Mouse (Mus musculus): ENCODE measurements around the gene Tmem150a. TPM values are rescaled to one million over a fixed set of nuclear protein-coding genes. Genes with fewer than 3 reads are reported as not detected.

Tmem150a gene
- polyA plus RNA-seq, 2 experiments = 39.0 to 43.6 TPM

DNA sequence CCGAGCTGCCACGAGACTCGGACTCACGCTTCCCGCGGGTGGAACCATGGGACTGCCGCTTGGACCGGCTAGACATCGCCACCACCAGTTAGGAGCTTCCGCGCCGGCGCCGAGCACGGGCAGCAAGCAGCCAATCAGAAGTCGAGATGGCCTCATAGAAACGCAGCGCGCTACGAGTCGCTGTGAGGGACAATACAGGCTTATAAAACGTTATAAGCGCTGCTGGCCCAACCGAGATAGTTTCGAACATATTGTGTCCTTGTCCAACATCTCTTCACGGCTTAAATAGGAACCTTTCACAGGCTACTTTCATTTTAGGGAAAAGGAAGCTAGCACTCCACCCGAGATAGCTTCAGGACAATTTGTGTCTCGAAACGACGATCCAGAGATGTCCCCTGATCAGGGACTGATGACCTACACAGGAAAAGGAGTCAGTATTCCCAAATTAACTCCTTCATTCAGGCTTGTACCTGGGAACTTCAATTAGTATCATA lies 10.1 kb upstream of the Tmem150a start, which contains the start of gene Usp39:
Gene Usp39 (minus strand): TSS at position 111 of the 494 bp plus-strand sequence.
- Histone ChIP-seq H3K9me3 (ENCODE audit: control insufficient read depth, low read length) (no peaks in the 10 kb centered on the region), H3K9ac (replicated peaks) (peak within 1 kb of the TSS; percentile 83), H3K27me3 (ENCODE audit: control insufficient read depth, insufficient read depth, low read length) (no peaks in the 10 kb centered on the region), H3K4me2 (ENCODE audit: low read depth) (peak within 1 kb of the TSS; percentile 99), H3K4me1 (replicated peaks; ENCODE audit: control insufficient read depth in 2 of 2, insufficient read depth in 2 of 2, low read length in 1 of 2) (peaks cover 24 to 31% of the 10 kb centered on the region in 2 experiments), H3K27ac (peak within 1 kb of the TSS; percentile 70), H3K36me3 (replicated peaks; ENCODE audit: control insufficient read depth, insufficient read depth, low read depth) (peaks cover 19% of the 10 kb centered on the region), H3K4me3 (ENCODE audit: insufficient read depth in 1 of 2, low read depth in 2 of 2, low read length in 2 of 2) (peak within 1 kb of the TSS; percentile 93 to 99)
- WGBS (ENCODE audit: insufficient replicate concordance) = under 1% methylated on average over 30 of the region's 30 CpGs
- DNase-seq (ENCODE audit: low read depth in 3 of 3, low spot score in 3 of 3) = peak; percentile 91 to 95 (median 94)
- TF ChIP-seq EP300 (IDR thresholded peaks at IDR 0.05; ENCODE audit: low read depth) (no peak), CTCF (IDR thresholded peaks at IDR 0.05; ENCODE audit: low read depth) (peak; percentile 30; the same call in 1 of the 2 replicates)
- ATAC-seq (ENCODE audit: insufficient read depth) = peak; percentile 85

DNA sequence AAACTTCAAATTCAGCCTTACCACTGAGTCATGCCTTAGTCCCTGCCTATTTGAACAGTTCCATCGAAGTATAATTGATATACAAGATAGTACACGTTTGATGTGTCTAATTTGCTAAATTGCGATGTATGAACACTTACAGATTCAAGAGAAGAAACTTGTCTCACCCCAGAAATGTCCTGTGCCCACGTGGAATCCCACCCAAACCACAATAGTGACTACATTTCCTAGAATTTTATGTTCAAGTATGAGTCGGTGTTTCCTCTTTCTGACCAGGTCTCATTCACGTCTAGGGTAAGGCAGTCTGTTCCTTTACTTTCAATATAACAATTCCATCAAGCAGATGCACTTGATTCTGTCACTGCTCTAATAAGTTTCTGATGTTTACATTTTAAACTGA lies 9.6 kb upstream of the Tmem150a start:
- H3K4me3 ChIP-seq (ENCODE audit: insufficient read depth in 1 of 2, low read depth in 2 of 2, low read length in 2 of 2) = peak overlapping the region in 1 of 2 experiments; percentile 93; a peak in 2 of 4 replicates

DNA sequence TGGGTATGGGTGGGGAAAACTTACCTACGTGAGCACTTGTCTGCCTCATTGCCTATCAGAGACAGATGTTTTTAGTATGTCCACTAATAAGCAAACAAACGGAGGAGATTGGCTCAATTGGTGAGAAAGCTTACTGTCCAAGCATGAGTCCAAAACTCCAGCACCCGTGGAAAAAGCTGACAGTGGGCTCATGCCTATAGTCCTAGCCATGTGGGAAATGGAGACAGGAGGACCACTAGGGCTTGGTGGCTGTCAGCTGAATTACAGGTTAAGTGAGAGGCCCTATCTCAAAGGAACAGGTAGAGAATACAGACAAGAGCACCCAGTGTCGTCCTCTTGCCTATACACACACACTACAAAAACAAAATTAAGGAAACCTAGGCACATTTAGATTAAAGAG lies 9.0 kb upstream of the Tmem150a start:
- Histone ChIP-seq H3K36me3 (replicated peaks; ENCODE audit: control insufficient read depth, insufficient read depth, low read depth) (peaks cover 26% of the 10 kb centered on the region), H3K4me2 (ENCODE audit: low read depth) (peak overlapping the region; percentile 99), H3K4me1 (replicated peaks; ENCODE audit: control insufficient read depth in 2 of 2, insufficient read depth in 2 of 2, low read length in 1 of 2) (peaks cover 26 to 33% of the 10 kb centered on the region in 2 experiments), H3K9me3 (ENCODE audit: control insufficient read depth, low read length) (no peaks in the 10 kb centered on the region), H3K27me3 (ENCODE audit: control insufficient read depth, insufficient read depth, low read length) (no peaks in the 10 kb centered on the region), H3K9ac (replicated peaks) (peak overlapping the region; percentile 83; the same call in 1 of the 2 replicates), H3K27ac (peak overlapping the region; percentile 70), H3K4me3 (ENCODE audit: insufficient read depth in 1 of 2, low read depth in 2 of 2, low read length in 2 of 2) (no peak overlapping the region)
- DNase-seq (ENCODE audit: low read depth in 3 of 3, low spot score in 3 of 3) (no peak), ATAC-seq (ENCODE audit: insufficient read depth) (no peak)
- 58% methylated on average over 4 of the region's 4 CpGs for WGBS (ENCODE audit: insufficient replicate concordance)
- TF ChIP-seq EP300 (IDR thresholded peaks at IDR 0.05; ENCODE audit: low read depth) = no peak
- TF ChIP-seq CTCF (IDR thresholded peaks at IDR 0.05; ENCODE audit: low read depth) = peak; percentile 30

More for the DNA sequence above, 9.6 kb upstream of the Tmem150a start:
- Histone ChIP-seq H3K36me3 (replicated peaks; ENCODE audit: control insufficient read depth, insufficient read depth, low read depth) (peaks cover 24% of the 10 kb centered on the region), H3K27me3 (ENCODE audit: control insufficient read depth, insufficient read depth, low read length) (no peaks in the 10 kb centered on the region), H3K9me3 (ENCODE audit: control insufficient read depth, low read length) (no peaks in the 10 kb centered on the region), H3K27ac (peak overlapping the region; percentile 70), H3K4me1 (replicated peaks; ENCODE audit: control insufficient read depth in 2 of 2, insufficient read depth in 2 of 2, low read length in 1 of 2) (peaks cover 24 to 32% of the 10 kb centered on the region in 2 experiments), H3K4me2 (ENCODE audit: low read depth) (peak overlapping the region; percentile 99), H3K9ac (replicated peaks) (peak overlapping the region; percentile 83)
- ATAC-seq (ENCODE audit: insufficient read depth) (no peak), DNase-seq (ENCODE audit: low read depth in 3 of 3, low spot score in 3 of 3) (no peak)
- TF ChIP-seq EP300 (IDR thresholded peaks at IDR 0.05; ENCODE audit: low read depth) (no peak), CTCF (IDR thresholded peaks at IDR 0.05; ENCODE audit: low read depth) (no peak)
- 10% methylated on average over 6 of the region's 6 CpGs for WGBS (ENCODE audit: insufficient replicate concordance)

DNA sequence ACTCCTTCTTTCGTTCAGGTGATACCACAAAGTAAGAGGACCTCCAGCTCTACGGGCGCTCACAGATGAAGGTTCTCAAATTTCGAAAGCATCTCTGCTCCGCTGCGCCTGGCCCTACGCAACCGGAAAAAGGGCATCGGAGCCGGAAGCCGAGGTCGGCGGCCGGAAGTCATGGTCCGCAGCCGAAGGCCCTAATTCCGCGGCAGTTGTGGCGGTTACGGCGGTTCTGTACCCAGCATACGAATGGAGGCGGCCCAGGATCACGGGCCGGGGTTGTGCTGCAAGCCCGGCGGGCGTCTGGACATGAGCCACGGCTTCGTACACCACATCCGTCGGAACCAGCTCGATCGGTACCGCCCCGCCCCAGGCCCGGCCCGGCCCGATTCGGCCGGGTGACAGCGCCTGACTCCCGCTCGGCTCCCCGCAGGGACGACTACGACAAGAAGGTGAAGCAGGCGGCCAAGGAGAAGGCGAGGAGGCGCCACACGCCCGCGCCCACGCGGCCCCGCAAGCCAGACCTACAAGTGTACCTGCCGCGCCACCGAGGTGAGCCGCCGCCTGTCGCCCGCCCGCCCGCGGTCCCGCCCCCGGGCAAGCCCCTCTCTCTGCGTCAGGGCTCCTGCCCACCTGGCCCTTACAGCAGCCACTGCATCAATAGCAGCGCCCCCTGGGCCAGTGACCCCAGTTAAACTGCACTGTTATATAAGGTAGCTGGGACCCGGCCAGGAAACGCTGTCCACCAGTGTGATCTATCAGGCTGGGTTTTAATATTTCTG lies 7.9 kb upstream of the Tmem150a start, which contains the start of gene 0610030E20Rik:
Gene 0610030E20Rik (plus strand): TSS at position 152 of the 776 bp plus-strand sequence.
- peak within 1 kb of the TSS; percentile 70 for H3K27ac ChIP-seq
- under 1% methylated on average over 72 of the region's 72 CpGs for WGBS (ENCODE audit: insufficient replicate concordance)

DNA sequence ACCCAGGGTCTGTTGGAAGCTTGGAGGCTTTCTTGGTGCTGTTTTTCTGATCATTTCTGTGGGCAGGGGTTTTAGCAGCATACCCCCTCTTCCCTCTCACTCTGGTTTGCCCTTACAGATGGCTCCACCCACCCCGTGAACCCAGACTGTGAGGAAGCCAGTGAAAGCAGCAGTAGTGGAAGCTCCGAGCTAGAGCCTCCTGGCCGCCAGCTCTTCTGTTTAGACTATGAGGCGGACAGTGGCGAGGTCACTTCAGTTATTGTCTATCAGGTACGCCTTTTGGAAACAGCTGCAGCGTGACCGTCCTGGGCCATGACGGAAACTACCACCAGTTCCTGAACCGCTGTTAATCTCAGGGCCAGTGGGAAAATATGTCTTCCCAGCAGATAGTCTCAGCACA lies 6.8 kb upstream of the Tmem150a start:
- H3K36me3 ChIP-seq (replicated peaks; ENCODE audit: control insufficient read depth, insufficient read depth, low read depth) = peaks cover 23% of the 10 kb centered on the region
- TF ChIP-seq CTCF (IDR thresholded peaks at IDR 0.05; ENCODE audit: low read depth) (no peak), EP300 (IDR thresholded peaks at IDR 0.05; ENCODE audit: low read depth) (no peak)
- H3K4me1 ChIP-seq (replicated peaks; ENCODE audit: control insufficient read depth in 2 of 2, insufficient read depth in 2 of 2, low read length in 1 of 2) = peaks cover 32 to 37% of the 10 kb centered on the region in 2 experiments
- peak overlapping the region; percentile 15 to 85; a peak in 2 of 4 replicates for H3K4me3 ChIP-seq (ENCODE audit: insufficient read depth in 1 of 2, low read depth in 2 of 2, low read length in 2 of 2)
- H3K4me2 ChIP-seq (ENCODE audit: low read depth) = peak overlapping the region; percentile 99
- no peak for DNase-seq (ENCODE audit: low read depth in 3 of 3, low spot score in 3 of 3)
- no peaks in the 10 kb centered on the region; the same call in 1 of the 2 replicates for H3K27me3 ChIP-seq (ENCODE audit: control insufficient read depth, insufficient read depth, low read length)
- 72% methylated on average over 10 of the region's 10 CpGs for WGBS (ENCODE audit: insufficient replicate concordance)
- no peak for ATAC-seq (ENCODE audit: insufficient read depth)
- H3K9ac ChIP-seq (replicated peaks) = peak overlapping the region; percentile 88
- H3K27ac ChIP-seq = no peak overlapping the region; the same call in 1 of the 2 replicates
- H3K9me3 ChIP-seq (ENCODE audit: control insufficient read depth, low read length) = no peaks in the 10 kb centered on the region

More for the DNA sequence above, 7.9 kb upstream of the Tmem150a start, which contains the start of gene 0610030E20Rik:
- no peaks in the 10 kb centered on the region for H3K9me3 ChIP-seq (ENCODE audit: control insufficient read depth, low read length)
- TF ChIP-seq EP300 (IDR thresholded peaks at IDR 0.05; ENCODE audit: low read depth) = peak; percentile 35
- TF ChIP-seq CTCF (IDR thresholded peaks at IDR 0.05; ENCODE audit: low read depth) = peak; percentile 27; the same call in 1 of the 2 replicates
- H3K4me1 ChIP-seq (replicated peaks; ENCODE audit: control insufficient read depth in 2 of 2, insufficient read depth in 2 of 2, low read length in 1 of 2) = peaks cover 32 to 38% of the 10 kb centered on the region in 2 experiments
- peak within 1 kb of the TSS; percentile 88 for H3K9ac ChIP-seq (replicated peaks)
- H3K4me3 ChIP-seq (ENCODE audit: insufficient read depth in 1 of 2, low read depth in 2 of 2, low read length in 2 of 2) = peak within 1 kb of the TSS; percentile 84 to 85
- peak; percentile 62 for ATAC-seq (ENCODE audit: insufficient read depth)
- no peaks in the 10 kb centered on the region for H3K27me3 ChIP-seq (ENCODE audit: control insufficient read depth, insufficient read depth, low read length)
- peak within 1 kb of the TSS; percentile 99 for H3K4me2 ChIP-seq (ENCODE audit: low read depth)
- H3K36me3 ChIP-seq (replicated peaks; ENCODE audit: control insufficient read depth, insufficient read depth, low read depth) = peaks cover 23% of the 10 kb centered on the region
- peak in 1 of 3 experiments; percentile 52 for DNase-seq (ENCODE audit: low read depth in 3 of 3, low spot score in 3 of 3)

Measured in liver, embryonic 14.5 days (tissue).